Mouse (Mus musculus): ENCODE results near the gene Fshb. TPM values are rescaled to one million over a fixed set of nuclear protein-coding genes. Genes with fewer than 3 reads are reported as not detected.

The Fshb gene
- total RNA-seq (2012; rRNA removed) (not detected in 2 replicates), total RNA-seq (2014; rRNA removed) (not detected in 2 replicates), polyA plus RNA-seq (2012; ENCODE audit: insufficient read length, low read depth) (not detected in 2 replicates)

- H3K27me3 ChIP-seq (replicated peaks): no peaks in the 10 kb centered on the region
- in situ Hi-C loops (cut with MboI; ENCODE audit: low pct_ligation_motif_present, low pct_unique_long_range_greater_than_20kb, low sequenced_read_pairs) (no loop called here), dilution Hi-C loops (cut with MboI; ENCODE audit: extremely low pct_ligation_motif_present, extremely low pct_unique_long_range_greater_than_20kb, low sequenced_read_pairs) (no loop called here)
- H3K4me3 ChIP-seq (replicated peaks in 1 of 3; ENCODE audit: low read depth in 2 of 3, low read length in 2 of 3, poor library complexity in 1 of 3): no peak within 1 kb of the TSS
- no peak within 1 kb of the TSS for H3K4me2 ChIP-seq (ENCODE audit: insufficient read depth, low read depth, poor library complexity, severe bottlenecking)
- TF ChIP-seq GABPA (IDR thresholded peaks at IDR 0.05; ENCODE audit: insufficient replicate concordance, low read depth, low read length): no peak
- TF ChIP-seq SMC3 (IDR thresholded peaks at IDR 0.05; ENCODE audit: low read depth, low read length): no peak
- no peak for TF ChIP-seq NRF1 (IDR thresholded peaks at IDR 0.05; ENCODE audit: low read depth, low read length)
- TF ChIP-seq TCF12 (IDR thresholded peaks at IDR 0.05; ENCODE audit: low read depth, low read length): no peak
- TF ChIP-seq MAFK (IDR thresholded peaks at IDR 0.05; ENCODE audit: insufficient replicate concordance, low read length): no peak
- no peak for TF ChIP-seq MXI1 (IDR thresholded peaks at IDR 0.05; ENCODE audit: low read depth, low read length)
- TF ChIP-seq ZMIZ1 (IDR thresholded peaks at IDR 0.05; ENCODE audit: low read depth, low read length): no peak
- TF ChIP-seq ZKSCAN1 (IDR thresholded peaks at IDR 0.05; ENCODE audit: borderline replicate concordance, low read depth, low read length): no peak
- no peak for TF ChIP-seq RAD21 (IDR thresholded peaks at IDR 0.05; ENCODE audit: low read depth, low read length)
- no peak for TF ChIP-seq MYC (IDR thresholded peaks at IDR 0.05; ENCODE audit: low read depth, low read length)
- TF ChIP-seq BHLHE40 (IDR thresholded peaks at IDR 0.05; ENCODE audit: low read depth, low read length): no peak
- DNase-seq (ENCODE audit: extremely low read depth): no peak
- H3K4me1 ChIP-seq (ENCODE audit: control insufficient read depth in 1 of 2, insufficient read depth in 2 of 2): no peaks in the 10 kb centered on the region
- no peaks in the 10 kb centered on the region for H3K79me2 ChIP-seq (replicated peaks; ENCODE audit: control insufficient read depth, extremely low read depth, insufficient read depth, poor library complexity, severe bottlenecking)
- no peak within 1 kb of the TSS for H3K27ac ChIP-seq (ENCODE audit: insufficient read depth, low read depth)
- no peaks in the 10 kb centered on the region for H3K36me3 ChIP-seq (replicated peaks in 1 of 2; ENCODE audit: control insufficient read depth in 1 of 2, insufficient read depth in 1 of 2, low read length in 1 of 2)
- H3K9ac ChIP-seq (ENCODE audit: insufficient read depth, low read depth): no peak within 1 kb of the TSS
- H3K9me3 ChIP-seq (replicated peaks; ENCODE audit: low read length): peaks cover 29% of the 10 kb centered on the region
Measured at GRCm38 (mm10) chr2:107059556-107059955, at the start of gene Fshb. TSS of gene Fshb (minus strand) at chr2:107059656.

GRCm38 (mm10) chr2:107084256-107084655 lies 24.8 kb upstream of the Fshb start:
- dilution Hi-C loops (cut with MboI; ENCODE audit: extremely low pct_ligation_motif_present, extremely low pct_unique_long_range_greater_than_20kb, low sequenced_read_pairs): no loop called here
- no peak overlapping the region for H3K4me2 ChIP-seq (ENCODE audit: insufficient read depth, low read depth, poor library complexity, severe bottlenecking)

More at GRCm38 (mm10) chr2:107084256-107084655, 24.8 kb upstream of the Fshb start:
- Histone ChIP-seq H3K27ac (ENCODE audit: insufficient read depth, low read depth) (no peak overlapping the region), H3K27me3 (replicated peaks) (no peaks in the 10 kb centered on the region), H3K4me3 (replicated peaks in 1 of 3; ENCODE audit: low read depth in 2 of 3, low read length in 2 of 3, poor library complexity in 1 of 3) (no peak overlapping the region), H3K9me3 (replicated peaks; ENCODE audit: low read length) (peaks cover 35% of the 10 kb centered on the region), H3K9ac (ENCODE audit: insufficient read depth, low read depth) (no peak overlapping the region), H3K79me2 (replicated peaks; ENCODE audit: control insufficient read depth, extremely low read depth, insufficient read depth, poor library complexity, severe bottlenecking) (no peaks in the 10 kb centered on the region), H3K4me1 (ENCODE audit: control insufficient read depth in 1 of 2, insufficient read depth in 2 of 2) (no peaks in the 10 kb centered on the region), H3K36me3 (replicated peaks in 1 of 2; ENCODE audit: control insufficient read depth in 1 of 2, insufficient read depth in 1 of 2, low read length in 1 of 2) (no peaks in the 10 kb centered on the region)
- TF ChIP-seq USF2 (conservative IDR thresholded peaks at IDR 0.05; ENCODE audit: low read depth, low read length) (no peak), MAZ (IDR thresholded peaks at IDR 0.05; ENCODE audit: low read depth, low read length) (no peak), POLR2AphosphoS2 (IDR thresholded peaks at IDR 0.05; ENCODE audit: low read depth, low read length) (no peak), TBP (conservative IDR thresholded peaks at IDR 0.05; ENCODE audit: low read depth, low read length) (no peak), MAFK (IDR thresholded peaks at IDR 0.05; ENCODE audit: insufficient replicate concordance, low read length) (no peak), PAX5 (IDR thresholded peaks at IDR 0.05; ENCODE audit: low read length) (no peak), CTCF (conservative IDR thresholded peaks at IDR 0.05 in 1 of 2, IDR thresholded peaks at IDR 0.05 in 1 of 2; ENCODE audit: low read depth in 2 of 2, low read length in 2 of 2) (no peak), JUN (IDR thresholded peaks at IDR 0.05; ENCODE audit: insufficient read depth, low read depth, low read length) (no peak), RAD21 (IDR thresholded peaks at IDR 0.05; ENCODE audit: low read depth, low read length) (no peak), EP300 (IDR thresholded peaks at IDR 0.05; ENCODE audit: low read length) (no peak), IRF4 (IDR thresholded peaks at IDR 0.05; ENCODE audit: low read depth, low read length) (no peak), UBTF (IDR thresholded peaks at IDR 0.05; ENCODE audit: low read depth, low read length) (no peak), MEF2A (IDR thresholded peaks at IDR 0.05; ENCODE audit: borderline replicate concordance, low read depth, low read length) (no peak), E2F4 (IDR thresholded peaks at IDR 0.05; ENCODE audit: insufficient replicate concordance, low read depth, low read length) (no peak), KAT2A (IDR thresholded peaks at IDR 0.05; ENCODE audit: insufficient replicate concordance, low read length) (no peak), MXI1 (IDR thresholded peaks at IDR 0.05; ENCODE audit: low read depth, low read length) (no peak), ETS1 (conservative IDR thresholded peaks at IDR 0.05; ENCODE audit: low read depth, low read length) (no peak), ZKSCAN1 (IDR thresholded peaks at IDR 0.05; ENCODE audit: borderline replicate concordance, low read depth, low read length) (no peak), HCFC1 (IDR thresholded peaks at IDR 0.05; ENCODE audit: low read depth, low read length) (no peak), GABPA (IDR thresholded peaks at IDR 0.05; ENCODE audit: insufficient replicate concordance, low read depth, low read length) (no peak)
- in situ Hi-C loops (cut with MboI; ENCODE audit: low pct_ligation_motif_present, low pct_unique_long_range_greater_than_20kb, low sequenced_read_pairs): no loop called here
- no peak for DNase-seq (ENCODE audit: extremely low read depth)

Measured in CH12.LX (cell line).